Mouse (Mus musculus) liver, embryonic 14.5 days (tissue): Measurements from ENCODE around the gene Rassf3. TPM values are rescaled to one million over a fixed set of nuclear protein-coding genes. Genes with fewer than 3 reads are reported as not detected.
A peak's percentile ranks its signal among the peaks of the same experiment; 100 is the strongest.

Source experiments
- ATAC-seq: fragments of 200-750 bp; cut with Nextera tagmentation; 2 replicates; pipeline ENCODE4 v1.8.0; 2017; ENCODE audit warnings: moderate number of reproducible peaks, mild to moderate bottlenecking, moderate library complexity; ENCODE audit not compliant: insufficient read depth
- DNase-seq, 3 experiments: peaks; one replicate each; pipeline ENCODE4 v3.0.0-alpha.2; 2012 to 2013; ENCODE audit warnings: low read depth in 3 of 3, low spot score in 3 of 3
- H3K27ac ChIP-seq: fragments of 300-500 bp; sonication (generic); 2 replicates; pipeline ENCODE4 v1.5.1; 2014; ENCODE audit warnings: moderate library complexity, mild to moderate bottlenecking, control low read depth, inconsistent platforms
- H3K27me3 ChIP-seq: fragments of 300-500 bp; sonication (generic); 2 replicates; pipeline ENCODE4 v1.6.1; 2014; ENCODE audit warnings: mild to moderate bottlenecking, low read length, moderate library complexity; ENCODE audit not compliant: control insufficient read depth, insufficient read depth
- H3K36me3 ChIP-seq: fragments of 300-500 bp; sonication (generic); replicated peaks from 2 replicates; pipeline ENCODE4 v1.6.1; 2014; ENCODE audit warnings: low read depth; ENCODE audit not compliant: control insufficient read depth, insufficient read depth
- H3K4me1 ChIP-seq, 2 experiments: fragments of 200-500 bp in 1 of 2; fragments of 300-500 bp in 1 of 2; sonication (generic) in 1 of 2; replicated peaks; 2 replicates each; pipeline ENCODE4 v1.6.1; 2012 to 2014; ENCODE audit warnings: antibody characterized with exemption in 1 of 2, inconsistent platforms in 1 of 2, low read length in 1 of 2; ENCODE audit not compliant: control insufficient read depth in 2 of 2, insufficient read depth in 2 of 2
- H3K4me2 ChIP-seq: fragments of 300-500 bp; sonication (generic); 2 replicates; pipeline ENCODE4 v1.6.1; 2014; ENCODE audit warnings: low read depth, mild to moderate bottlenecking, control low read depth, moderate library complexity
- H3K4me3 ChIP-seq, 2 experiments: fragments of 200-500 bp in 1 of 2; fragments of 300-500 bp in 1 of 2; sonication (generic) in 1 of 2; 2 replicates each; pipeline ENCODE4 v1.5.1; 2012 to 2014; ENCODE audit warnings: low read depth in 2 of 2, low read length in 2 of 2, mild to moderate bottlenecking in 2 of 2, control low read depth in 1 of 2, inconsistent platforms in 1 of 2, moderate library complexity in 1 of 2; ENCODE audit not compliant: insufficient read depth in 1 of 2
- H3K9ac ChIP-seq: fragments of 300-500 bp; sonication (generic); replicated peaks from 2 replicates; pipeline ENCODE4 v1.6.1; 2014; ENCODE audit warnings: mild to moderate bottlenecking, control low read depth, moderate library complexity
- H3K9me3 ChIP-seq: fragments of 300-500 bp; sonication (generic); 2 replicates; pipeline ENCODE4 v1.6.1; 2016; ENCODE audit warnings: low read length, mixed read lengths; ENCODE audit not compliant: control insufficient read depth
- CTCF ChIP-seq: IDR thresholded peaks from 2 replicates; pipeline ENCODE4 v1.5.1; 2016; ENCODE audit warnings: antibody characterized with exemption, low read depth, control low read depth
- EP300 ChIP-seq: IDR thresholded peaks from 2 replicates; pipeline ENCODE4 v1.6.1; 2016; ENCODE audit warnings: antibody characterized with exemption, low read depth
- WGBS: fragments of 180-500 bp; shearing (Covaris S2); extraction: QIAGEN DNeasy Blood & Tissue Kit; methylation state at CpG from one replicate; pipeline ENCODE4 v1.1.7; 2014; ENCODE audit not compliant: insufficient replicate concordance; 5-methylcytosine and 5-hydroxymethylcytosine counted together
- polyA plus RNA-seq, 2 experiments: library from polyadenylated mRNA; depleted of rRNA in 1 of 2; stranded (reverse) in 1 of 2; unstranded in 1 of 2; fragments of >200 nt; fragmentation: Nextera tagmentation in 1 of 2; extraction: Ambion mirVana in 1 of 2; gene quantifications; 2 replicates each; pipeline versions ENCODE4 v1.2.1 to v1.2.3; 2012 to 2014

The Rassf3 gene
- polyA plus RNA-seq, 2 experiments: 7.9 to 8.6 TPM

- TF ChIP-seq CTCF: no peak
- TF ChIP-seq EP300: no peak
- WGBS: 25% methylated on average over 7 of the region's 7 CpGs
- no peak for ATAC-seq
- H3K27ac ChIP-seq: no peak overlapping the region
- H3K4me2 ChIP-seq: peak overlapping the region; percentile 3
- no peaks in the 10 kb centered on the region for H3K9me3 ChIP-seq
- H3K9ac ChIP-seq: no peak overlapping the region
- H3K4me1 ChIP-seq: peaks cover 16 to 42% of the 10 kb centered on the region in 2 experiments
- no peak for DNase-seq
- no peaks in the 10 kb centered on the region for H3K36me3 ChIP-seq
- H3K4me3 ChIP-seq: no peak overlapping the region
- H3K27me3 ChIP-seq: no peaks in the 10 kb centered on the region
Observed at GRCm38 (mm10) chr10:121497968-121498367, 21.8 kb upstream of the Rassf3 start.

- Histone ChIP-seq H3K27me3 (no peaks in the 10 kb centered on the region), H3K36me3 (no peaks in the 10 kb centered on the region), H3K9me3 (no peaks in the 10 kb centered on the region), H3K4me2 (no peak overlapping the region), H3K27ac (no peak overlapping the region), H3K4me3 (no peak overlapping the region), H3K4me1 (peaks cover 27 to 51% of the 10 kb centered on the region in 2 experiments), H3K9ac (no peak overlapping the region)
- TF ChIP-seq CTCF: no peak
- no peak for TF ChIP-seq EP300
- 36% methylated on average over 7 of the region's 7 CpGs for whole genome bisulfite sequencing
- no peak for ATAC-seq
- no peak for DNase-seq
Observed at GRCm38 (mm10) chr10:121496616-121497015, 20.5 kb upstream of the Rassf3 start.

DNA sequence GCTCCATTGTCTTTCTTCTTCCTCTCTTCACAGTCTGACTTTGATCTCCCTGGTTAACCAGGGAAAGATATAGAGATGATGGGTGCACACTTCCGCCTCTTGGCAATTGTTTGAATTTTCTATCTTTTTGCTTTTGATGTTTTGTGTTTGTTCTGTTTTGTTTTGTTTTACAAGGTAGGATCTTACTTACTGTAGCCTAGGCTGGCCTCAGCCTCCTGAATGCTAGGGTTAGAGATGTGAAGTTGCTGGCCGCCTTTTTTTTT, 17.9 kb upstream of the Rassf3 start:
- no peak overlapping the region for H3K4me2 ChIP-seq
- no peak overlapping the region for H3K4me3 ChIP-seq
- no peak for ATAC-seq
- H3K27ac ChIP-seq: no peak overlapping the region
- DNase-seq: no peak
- peaks cover 23 to 46% of the 10 kb centered on the region in 2 experiments for H3K4me1 ChIP-seq
- no peak for TF ChIP-seq EP300
- TF ChIP-seq CTCF: no peak
- no peaks in the 10 kb centered on the region for H3K36me3 ChIP-seq
- H3K9ac ChIP-seq: no peak overlapping the region
- H3K27me3 ChIP-seq: no peaks in the 10 kb centered on the region
- H3K9me3 ChIP-seq: no peaks in the 10 kb centered on the region
- 63% methylated on average over 2 of the region's 2 CpGs for WGBS

GRCm38 (mm10) chr10:121493374-121494162, 17.4 kb upstream of the Rassf3 start:
- 54% methylated on average over 9 of the region's 9 CpGs for WGBS
- Histone ChIP-seq H3K36me3 (no peaks in the 10 kb centered on the region), H3K4me1 (peaks cover 23 to 46% of the 10 kb centered on the region in 2 experiments), H3K4me2 (no peak overlapping the region), H3K4me3 (no peak overlapping the region), H3K9me3 (no peaks in the 10 kb centered on the region), H3K27me3 (no peaks in the 10 kb centered on the region), H3K9ac (0 out of 2 replicates have a peak overlapping the region, but pooled peaks have one; percentile 13), H3K27ac (no peak overlapping the region; the same call in 1 of the 2 replicates)
- DNase-seq (no peak), ATAC-seq (no peak)
- TF ChIP-seq EP300 (no peak), CTCF (no peak)

- Histone ChIP-seq H3K27ac (peak overlapping the region; percentile 2), H3K9me3 (no peaks in the 10 kb centered on the region), H3K27me3 (no peaks in the 10 kb centered on the region), H3K36me3 (no peaks in the 10 kb centered on the region), H3K9ac (no peak overlapping the region), H3K4me1 (peaks cover 23 to 42% of the 10 kb centered on the region in 2 experiments), H3K4me2 (peak overlapping the region; percentile 42), H3K4me3 (no peak overlapping the region)
- ATAC-seq (peak; percentile 70), DNase-seq (no peak)
- TF ChIP-seq CTCF (no peak), EP300 (peak; percentile 81)
- 62% methylated on average over 7 of the region's 7 CpGs for WGBS
Observed at GRCm38 (mm10) chr10:121492608-121493315, 16.6 kb upstream of the Rassf3 start.
